Mouse (Mus musculus): ENCODE data around the gene Gcc2.
"Not testable (repeated sequence)": the region's sequence is repeated elsewhere in the genome, so short reads cannot be mapped to it uniquely, and the experiment has no call there.

The Gcc2 gene

DNA sequence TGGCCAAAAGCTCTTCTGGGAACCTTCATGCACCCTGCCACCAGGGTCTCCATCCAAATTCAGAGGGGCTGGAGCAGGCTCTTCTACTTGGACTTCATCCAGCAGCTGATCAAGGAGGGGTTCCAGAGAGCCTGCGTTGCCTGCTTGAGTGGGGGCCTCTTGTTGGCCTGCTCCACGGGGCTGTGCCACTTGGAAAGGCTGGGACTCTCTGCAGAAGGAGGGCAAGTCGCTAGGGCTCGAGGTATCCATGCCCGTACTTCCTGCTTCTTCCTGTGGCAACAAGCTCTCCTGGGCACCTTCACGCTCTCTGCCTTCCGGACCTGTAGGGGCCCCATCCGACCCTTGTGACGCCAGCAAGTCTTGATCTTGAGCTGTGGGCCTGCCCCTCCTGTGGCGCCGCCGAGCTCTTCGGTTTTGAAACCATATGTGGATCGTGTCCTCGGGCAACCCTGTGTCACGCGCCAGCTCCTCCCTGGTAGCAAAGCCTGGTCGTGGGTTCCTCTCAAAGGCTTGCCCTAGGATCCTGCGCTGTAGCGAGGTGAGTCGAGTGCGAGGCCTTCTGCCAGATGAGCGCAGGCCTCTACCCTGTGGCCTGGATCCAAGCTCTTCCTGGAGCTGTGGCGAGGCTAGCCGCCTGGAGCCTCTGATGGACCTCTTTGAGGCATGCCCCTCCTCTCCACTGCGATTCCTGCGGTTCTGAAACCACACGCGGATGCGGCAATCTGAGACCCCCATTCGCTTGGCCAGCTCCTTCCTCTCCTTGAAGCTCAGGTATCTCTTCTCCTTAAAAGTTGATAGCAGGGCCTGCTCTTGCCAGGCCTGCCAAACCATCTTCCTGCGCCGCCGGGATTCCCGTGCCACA lies 23.3 kb upstream of the Gcc2 start:
- peak; percentile 50 for DNase-seq

DNA sequence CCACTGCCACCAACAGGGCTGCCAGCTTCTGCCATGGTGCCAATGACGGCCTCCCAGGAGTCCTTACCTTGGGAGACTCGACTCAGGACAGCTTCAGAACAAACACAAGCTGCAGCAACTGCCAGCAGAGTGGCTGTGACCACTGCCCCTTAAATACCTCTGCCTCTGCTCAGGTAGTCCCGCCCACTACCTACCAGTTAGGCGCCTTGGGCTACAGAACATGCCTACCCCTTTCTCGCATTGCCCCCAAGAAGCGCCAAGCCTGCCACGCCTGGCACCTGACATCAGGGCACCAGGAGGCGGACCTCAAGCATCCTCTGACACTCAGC lies 22.7 kb upstream of the Gcc2 start, which contains the start of gene Duxf3:
Gene Duxf3, minus strand, starts transcription at position 35 of the 329 bp plus-strand sequence.
- DNase-seq, result not testable (repeated sequence)

DNA sequence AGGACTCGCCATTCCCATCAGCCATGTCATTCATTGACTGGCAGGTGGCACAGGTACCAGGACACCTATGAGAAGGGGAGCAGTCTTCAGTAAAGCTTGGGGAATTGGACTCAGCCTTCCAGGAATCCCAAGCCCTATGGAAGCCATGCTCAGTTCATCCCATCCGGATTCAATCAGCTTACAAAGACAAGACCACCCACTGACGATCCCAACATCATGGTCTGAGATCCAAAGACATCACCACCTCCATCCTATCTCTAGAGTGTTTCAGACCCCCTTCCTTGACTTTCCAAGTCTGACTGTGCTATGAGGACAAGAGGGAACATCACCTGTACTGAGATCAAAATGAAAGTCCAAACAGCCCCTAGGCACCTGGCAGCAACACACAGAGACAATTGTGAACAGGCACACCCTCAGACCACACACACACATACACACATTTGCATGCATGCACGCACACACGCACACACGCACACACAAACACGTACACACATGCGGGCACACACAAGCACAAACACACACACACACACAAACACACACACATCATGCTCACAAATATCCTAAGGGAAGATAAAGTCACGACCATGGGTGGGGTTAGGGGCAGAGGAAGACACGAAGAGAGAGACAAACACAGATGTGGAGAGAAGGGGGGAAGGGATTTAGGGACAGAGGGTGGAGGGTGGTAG lies 22.1 kb upstream of the Gcc2 start:
- DNase-seq, result not testable (repeated sequence)

DNA sequence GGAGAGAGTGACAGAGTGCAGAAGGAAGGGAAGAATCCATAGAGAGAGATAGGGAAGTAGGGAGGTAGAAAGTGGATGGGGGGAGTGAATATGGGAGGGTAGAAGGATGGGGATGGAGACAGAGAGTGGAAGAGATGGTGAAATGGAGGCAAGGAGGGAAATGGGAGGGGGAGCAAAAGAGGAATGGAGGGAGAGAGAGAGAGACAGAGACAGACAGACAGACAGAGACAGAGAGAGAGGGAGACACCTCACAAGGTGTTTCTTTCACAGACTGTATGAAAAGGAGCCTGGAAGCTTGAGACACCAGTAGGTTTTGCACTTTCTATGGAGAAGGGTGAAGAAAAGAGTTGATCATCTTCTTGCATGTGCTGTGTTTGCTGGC lies 21.6 kb upstream of the Gcc2 start:
- DNase-seq, result not testable (repeated sequence)

DNA sequence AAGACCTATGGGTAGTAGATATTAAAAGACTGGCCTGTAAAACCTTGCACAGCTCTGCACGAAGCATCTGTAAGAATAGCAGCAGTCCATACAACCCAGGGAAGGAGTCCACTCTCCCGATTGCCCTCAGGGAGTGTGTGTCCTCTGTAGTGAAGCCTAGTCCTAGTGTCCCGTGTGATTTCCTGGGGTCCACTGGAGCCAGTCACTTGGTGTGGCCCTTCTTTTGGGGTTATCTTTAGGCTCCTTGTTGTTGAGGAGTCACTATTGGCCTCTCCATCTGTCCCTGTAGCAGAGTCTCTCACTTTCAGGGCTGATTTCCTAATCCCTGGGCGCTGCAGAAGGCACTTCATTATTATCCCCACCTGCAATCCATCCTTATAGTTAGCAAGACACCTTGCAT lies 20.3 kb upstream of the Gcc2 start:
- DNase-seq, result not testable (repeated sequence)

GRCm38 (mm10) chr10:58236613-58237012 lies 18.7 kb upstream of the Gcc2 start, which contains the start of gene Gm4981:
Gm4981 (minus strand) TSS chr10:58236701.
- no peak for DNase-seq

DNA sequence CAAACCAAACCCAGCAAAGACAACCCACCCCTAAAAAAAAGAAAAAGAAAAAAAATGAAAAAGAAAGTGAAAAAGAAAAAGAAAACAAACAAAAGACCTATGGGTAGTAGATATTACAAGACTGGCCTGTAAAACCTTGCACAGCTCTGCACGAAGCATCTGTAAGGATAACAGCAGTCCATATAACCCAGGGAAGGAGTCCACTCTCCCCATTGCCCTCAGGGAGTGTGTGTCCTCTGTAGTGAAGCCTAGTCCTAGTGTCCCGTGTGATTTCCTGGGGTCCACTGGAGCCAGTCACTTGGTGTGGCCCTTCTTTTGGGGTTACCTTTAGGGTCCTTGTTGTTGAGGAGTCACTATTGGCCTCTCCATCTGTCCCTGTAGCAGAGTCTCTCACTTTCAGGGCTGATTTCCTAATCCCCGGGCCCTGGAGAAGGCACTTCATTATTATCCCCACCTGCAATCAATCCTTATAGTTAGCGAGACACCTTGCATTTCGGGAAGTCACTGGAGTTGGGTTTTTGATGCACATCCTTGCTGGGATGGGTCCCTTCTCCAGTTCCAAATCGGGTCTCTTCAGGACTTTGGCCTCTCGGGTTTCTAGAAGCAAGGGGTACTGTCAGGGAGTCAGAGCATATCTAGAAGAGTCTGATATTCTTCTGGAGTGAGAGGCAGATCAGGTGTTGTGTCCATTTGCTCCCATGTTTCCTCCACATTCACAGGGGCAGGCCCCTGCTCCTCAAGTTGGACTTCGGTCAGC lies 16.1 kb upstream of the Gcc2 start:
- peak; percentile 25 for DNase-seq

DNA sequence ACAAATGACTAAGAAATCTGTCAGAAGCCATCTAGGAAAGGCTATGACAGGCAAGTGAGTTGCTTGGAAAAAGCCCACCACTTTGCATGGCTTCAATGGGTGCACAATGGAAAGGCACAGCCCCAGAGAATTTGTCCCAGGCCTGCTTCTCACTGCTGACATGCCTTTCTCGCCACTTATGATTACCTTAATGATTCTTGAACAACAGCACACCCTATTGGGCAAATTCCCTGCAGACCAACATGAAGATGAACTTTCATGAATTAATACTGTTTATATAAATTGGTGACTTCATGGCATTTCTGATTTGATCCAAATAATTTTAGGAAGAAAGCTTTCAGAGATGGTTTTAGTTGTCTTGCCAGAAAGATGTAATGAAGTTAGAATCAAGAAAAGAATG lies 5.8 kb upstream of the Gcc2 start:
- DNase-seq, result no peak

- DNase-seq, result no peak
Measured at GRCm38 (mm10) chr10:58254635-58255175, 592 bp upstream of the Gcc2 start.

DNA sequence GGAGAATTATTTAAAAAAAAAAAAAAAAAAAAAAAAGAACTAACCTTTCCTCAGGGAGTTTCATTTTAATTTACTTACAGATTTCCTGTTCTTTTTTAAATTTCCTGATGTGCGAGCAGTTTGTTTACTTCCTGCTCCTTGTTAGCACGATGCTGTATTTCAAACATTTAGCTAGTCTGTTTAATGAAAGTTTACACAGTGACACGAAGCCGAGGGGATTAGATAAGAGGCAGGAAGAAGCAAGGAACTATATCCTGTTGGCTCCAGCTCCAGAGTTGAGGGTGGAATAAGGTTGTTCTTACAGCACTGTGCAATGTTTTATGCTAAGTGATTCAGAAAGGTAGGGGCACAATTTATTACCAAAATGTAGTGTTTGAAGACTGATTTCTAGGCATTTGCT lies 657 bp downstream of the Gcc2 start:
- DNase-seq, result no peak

- no peak for DNase-seq
Measured at GRCm38 (mm10) chr10:58258466-58258865, 3.2 kb downstream of the Gcc2 start.

GRCm38 (mm10) chr10:58282238-58282637 lies 26.9 kb downstream of the Gcc2 start:
- DNase-seq, result no peak

DNA sequence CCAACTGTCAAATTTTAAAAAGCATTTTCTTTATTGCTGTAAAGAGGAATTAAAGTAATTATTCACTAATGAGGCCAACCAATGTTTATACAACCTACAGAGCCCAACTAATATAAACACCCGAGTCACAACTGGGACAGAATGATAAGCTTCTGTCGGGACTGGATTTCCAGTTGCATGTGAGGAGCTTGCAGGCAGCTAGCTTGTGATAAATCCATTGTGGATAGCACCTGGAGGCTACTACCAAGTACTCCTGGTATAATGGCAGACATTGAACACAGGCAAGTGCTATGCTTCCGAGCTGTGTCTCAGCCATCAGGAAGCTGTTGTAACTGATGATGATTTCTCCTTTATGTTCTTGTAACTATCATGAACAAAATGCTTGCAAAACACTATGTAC lies 35.4 kb downstream of the Gcc2 start:
- no peak for DNase-seq

DNA sequence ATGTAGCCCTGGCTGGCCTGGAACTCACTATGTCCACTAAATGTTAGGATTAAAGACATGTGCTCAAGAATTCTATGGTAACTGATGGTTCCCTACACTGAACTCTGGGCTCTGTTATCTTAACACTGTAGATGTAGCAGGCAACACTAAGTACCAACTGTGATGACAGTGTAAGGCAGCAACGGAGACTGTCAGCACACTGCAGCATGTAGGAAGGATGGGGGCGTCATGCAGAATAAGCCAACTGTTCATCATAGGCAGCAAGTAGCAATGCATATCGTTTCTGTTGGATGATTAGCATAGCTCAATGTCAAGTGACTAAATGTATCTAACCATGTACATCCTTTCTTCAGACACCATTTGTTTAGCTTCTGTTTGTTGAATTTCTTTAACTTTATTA lies 38.9 kb downstream of the Gcc2 start:
- DNase-seq, result no peak

DNA sequence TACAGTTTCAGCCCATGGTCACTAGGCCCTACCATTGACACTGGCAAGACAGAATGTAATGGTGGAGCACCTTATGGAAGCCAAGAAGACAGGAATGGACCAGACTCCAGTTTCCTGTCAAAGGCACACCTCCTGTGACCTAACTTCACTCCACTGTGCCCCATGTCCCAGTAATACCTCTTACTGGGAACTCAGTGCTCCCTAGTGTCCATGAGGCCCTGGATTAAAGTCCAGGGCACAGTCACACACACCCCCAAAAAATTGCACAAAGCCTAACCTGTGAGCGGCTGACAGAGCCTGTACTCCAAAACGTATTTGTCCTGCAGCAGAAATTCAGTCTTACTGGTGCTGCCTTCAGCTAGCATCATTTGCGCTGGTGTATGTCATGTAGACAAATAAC lies 40.3 kb downstream of the Gcc2 start:
- no peak for DNase-seq

DNA sequence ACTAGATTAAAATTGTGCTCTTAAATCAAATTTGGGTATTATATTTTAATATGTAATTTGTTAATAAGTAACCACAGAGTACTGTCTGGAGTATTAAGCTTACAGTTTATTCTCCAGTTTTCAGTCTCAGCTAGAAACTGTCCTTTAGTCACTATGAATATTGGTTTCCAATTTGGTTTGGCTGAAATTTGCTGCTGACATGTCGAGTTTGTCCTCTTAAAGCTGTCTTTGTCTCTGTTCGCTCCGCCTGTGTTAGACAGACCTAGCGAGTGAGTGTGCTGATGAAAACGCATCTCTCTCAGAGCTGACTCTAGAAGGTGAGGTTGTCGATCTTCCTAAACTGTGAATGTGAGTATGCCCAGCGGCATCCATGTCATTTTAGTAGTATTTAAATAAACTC lies 49.7 kb downstream of the Gcc2 start:
- DNase-seq, result no peak

GRCm38 (mm10) chr10:58306897-58307296 lies 51.6 kb downstream of the Gcc2 start:
- no peak for DNase-seq

DNA sequence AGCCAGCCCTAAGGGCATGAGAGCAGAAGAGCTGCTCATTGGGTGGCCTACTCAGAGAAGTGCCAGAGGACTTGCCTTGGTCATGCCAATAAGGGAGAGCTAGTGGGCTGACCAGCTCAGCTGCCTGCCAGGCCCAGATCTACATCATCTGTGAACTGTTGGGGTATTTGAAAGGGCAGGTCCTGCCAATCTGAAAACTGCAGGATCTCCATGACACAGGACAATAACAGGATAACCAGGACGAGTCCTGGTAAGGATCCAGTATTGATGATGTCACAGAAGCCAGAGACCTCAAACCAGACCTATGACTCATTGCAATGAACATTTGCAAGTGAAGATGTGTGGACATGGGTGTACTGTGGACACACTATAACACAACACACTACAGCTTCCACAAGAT lies 55.5 kb downstream of the Gcc2 start:
- no peak for DNase-seq

DNA sequence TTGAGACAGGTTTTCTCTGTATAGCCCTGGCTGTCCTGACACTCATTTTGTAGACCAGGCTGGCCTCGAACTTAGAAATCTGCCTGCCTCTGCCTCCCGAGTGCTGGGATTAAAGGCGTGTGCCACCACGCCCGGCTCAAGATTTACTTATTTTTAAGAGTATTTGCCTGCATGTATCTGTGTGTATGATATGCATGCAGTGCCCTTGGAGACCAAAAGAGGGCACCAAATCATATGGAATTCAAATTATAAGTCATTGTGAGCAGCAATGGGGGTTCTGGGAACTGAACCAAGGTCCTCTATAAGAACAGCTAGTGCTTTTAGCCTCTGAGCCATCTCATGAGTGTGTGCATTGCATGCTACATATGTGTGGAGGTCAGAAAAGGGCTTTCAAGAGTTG lies 57.6 kb downstream of the Gcc2 start:
- DNase-seq, result no peak

GRCm38 (mm10) chr10:58320881-58321280 lies 65.6 kb downstream of the Gcc2 start:
- DNase-seq, result no peak

- DNase-seq, result no peak
Measured at GRCm38 (mm10) chr10:58322361-58323027, 67.2 kb downstream of the Gcc2 start.
